Mouse (Mus musculus) adrenal gland, adult (tissue): Measurements from ENCODE around the gene Tubg1.
A peak's percentile ranks its signal among the peaks of the same experiment; 100 is the strongest.
"Not testable (repeated sequence)": the region's sequence is repeated elsewhere in the genome, so short reads cannot be mapped to it uniquely, and the experiment has no call there.

Source experiments
- DNase-seq, 2 experiments: peaks; one replicate each; pipeline ENCODE4 v3.0.0; 2022 to 2023; ENCODE audit warnings: low spot score in 1 of 2; ENCODE audit not compliant: inconsistent age in 2 of 2

The Tubg1 gene

GRCm38 (mm10) chr11:101095314-101096024, 24.3 kb upstream of the Tubg1 start, which contains the start of gene Psmc3ip:
Psmc3ip (minus strand) TSS chr11:101095436.
- peak; percentile 96 to 98 for DNase-seq

GRCm38 (mm10) chr11:101098231-101098630, 21.5 kb upstream of the Tubg1 start:
- no peak for DNase-seq

GRCm38 (mm10) chr11:101103011-101103410, 16.7 kb upstream of the Tubg1 start:
- DNase-seq, result no peak

GRCm38 (mm10) chr11:101109351-101109750, 10.4 kb upstream of the Tubg1 start:
- DNase-seq, result no peak

- DNase-seq, result no peak
Measured at GRCm38 (mm10) chr11:101110708-101111107, 9.0 kb upstream of the Tubg1 start.

- DNase-seq, result no peak
Measured at GRCm38 (mm10) chr11:101111178-101111577, 8.6 kb upstream of the Tubg1 start.

- DNase-seq, result no peak
Measured at GRCm38 (mm10) chr11:101112186-101112585, 7.6 kb upstream of the Tubg1 start.

GRCm38 (mm10) chr11:101115564-101115963, 4.2 kb upstream of the Tubg1 start:
- DNase-seq, result no peak

- peak in 1 of 2 experiments; percentile 50 for DNase-seq
Measured at GRCm38 (mm10) chr11:101118105-101118504, 1.6 kb upstream of the Tubg1 start.

- no peak for DNase-seq
Measured at GRCm38 (mm10) chr11:101119131-101119760, 492 bp upstream of the Tubg1 start.

- no peak for DNase-seq
Measured at GRCm38 (mm10) chr11:101120545-101121188, 929 bp downstream of the Tubg1 start.

- DNase-seq, result not testable (repeated sequence)
Measured at GRCm38 (mm10) chr11:101124494-101124893, 4.8 kb downstream of the Tubg1 start.

- peak in 1 of 2 experiments; percentile 21 for DNase-seq
Measured at GRCm38 (mm10) chr11:101125008-101125407, 5.3 kb downstream of the Tubg1 start.

GRCm38 (mm10) chr11:101127075-101127474, 7.3 kb downstream of the Tubg1 start:
- DNase-seq, result peak in 1 of 2 experiments; percentile 43

- peak; percentile 37 to 70 for DNase-seq
Measured at GRCm38 (mm10) chr11:101128996-101129577, 9.3 kb downstream of the Tubg1 start.

GRCm38 (mm10) chr11:101130056-101130756, 10.5 kb downstream of the Tubg1 start:
- DNase-seq, result peak in 1 of 2 experiments; percentile 66

- DNase-seq, result peak in 1 of 2 experiments; percentile 50
Measured at GRCm38 (mm10) chr11:101131187-101131586, 11.4 kb downstream of the Tubg1 start.

GRCm38 (mm10) chr11:101131701-101132100, 12.0 kb downstream of the Tubg1 start:
- peak in 1 of 2 experiments; percentile 57 for DNase-seq

GRCm38 (mm10) chr11:101133037-101133436, 13.3 kb downstream of the Tubg1 start:
- peak in 1 of 2 experiments; percentile 61 for DNase-seq

GRCm38 (mm10) chr11:101134217-101134865, 14.6 kb downstream of the Tubg1 start:
- DNase-seq, result peak; percentile 66 to 96
